Mouse (Mus musculus): Measurements from ENCODE around the gene Ippk.

- TF ChIP-seq CTCF (IDR thresholded peaks at IDR 0.05; ENCODE audit: low read depth) (no peak), EP300 (IDR thresholded peaks at IDR 0.05; ENCODE audit: low read depth) (no peak)
Measured at GRCm38 (mm10) chr13:49478851-49479374, 57.9 kb downstream of the Ippk start.
